Mouse (Mus musculus): ENCODE data around the gene Rpp30.

The Rpp30 gene

DNA sequence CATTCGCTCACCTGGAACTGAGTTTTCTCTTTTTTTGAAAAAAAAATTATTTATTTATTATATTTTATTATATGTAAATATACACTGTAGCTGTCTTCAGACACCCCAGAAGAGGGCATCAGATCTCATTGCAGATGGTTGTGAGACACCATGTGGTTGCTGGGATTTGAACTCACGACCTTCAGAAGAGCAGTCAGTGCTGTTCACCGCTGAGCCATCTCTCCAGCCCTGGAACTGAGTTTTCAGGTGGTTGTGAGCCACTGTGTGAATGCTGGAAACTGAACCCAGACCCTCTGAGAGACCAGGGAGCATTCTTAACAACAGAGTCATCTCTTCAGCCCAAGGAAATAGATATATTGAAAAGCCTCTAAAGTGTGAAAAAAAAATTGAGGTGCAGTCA lies 44.9 kb downstream of the Rpp30 start:
- DNase-seq (ENCODE audit: low spot score in 2 of 2): no peak

- no peak for DNase-seq (ENCODE audit: low spot score in 2 of 2)
Measured at GRCm38 (mm10) chr19:36129213-36129612, 45.7 kb downstream of the Rpp30 start.

DNA sequence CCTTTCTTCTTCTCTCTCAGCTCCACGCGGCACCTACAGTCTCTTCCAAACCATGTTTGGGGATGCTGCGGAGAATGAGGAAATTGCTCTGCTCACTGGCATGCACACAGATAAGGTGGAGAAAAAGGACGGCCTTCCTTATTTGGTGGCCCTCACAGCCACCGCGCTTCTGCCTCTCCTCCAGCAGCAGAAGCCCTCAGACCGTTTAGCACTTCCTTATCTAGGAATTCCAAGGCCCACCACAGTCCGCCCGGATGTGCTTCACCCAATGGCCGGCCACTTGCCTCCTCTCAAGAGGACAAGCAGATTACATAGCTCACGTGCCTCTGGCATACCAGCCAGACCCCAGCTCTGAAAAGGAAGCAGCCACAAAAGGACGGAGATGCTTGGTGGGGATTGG lies 46.1 kb downstream of the Rpp30 start:
- DNase-seq (ENCODE audit: low spot score in 2 of 2): no peak

- no peak for DNase-seq (ENCODE audit: low spot score in 2 of 2)
Measured at GRCm38 (mm10) chr19:36130181-36130580, 46.7 kb downstream of the Rpp30 start.

GRCm38 (mm10) chr19:36131990-36132389 lies 48.5 kb downstream of the Rpp30 start:
- DNase-seq (ENCODE audit: low spot score in 2 of 2): no peak

- no peak for DNase-seq (ENCODE audit: low spot score in 2 of 2)
Measured at GRCm38 (mm10) chr19:36133064-36133463, 49.5 kb downstream of the Rpp30 start.

DNA sequence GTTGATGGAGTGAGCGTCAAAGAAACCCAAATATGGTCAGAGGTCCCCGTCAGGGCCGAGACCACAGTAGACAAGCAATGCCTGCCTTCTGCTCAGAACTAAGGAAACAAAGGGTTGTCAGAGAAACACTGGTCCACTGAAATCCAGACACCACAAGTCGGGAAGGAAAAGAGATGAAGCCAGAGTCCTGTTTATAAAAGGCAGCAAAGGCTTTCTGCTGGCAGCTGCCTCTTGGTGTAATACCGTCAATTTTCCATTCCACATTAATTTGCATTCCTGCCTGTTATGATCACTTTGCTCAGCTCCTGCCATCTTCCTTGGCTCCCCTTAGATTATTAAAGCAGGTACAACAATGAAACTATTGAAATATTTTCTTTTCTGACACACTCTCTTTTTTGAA lies 50.2 kb downstream of the Rpp30 start:
- no peak for DNase-seq (ENCODE audit: low spot score in 2 of 2)

- no peak for DNase-seq (ENCODE audit: low spot score in 2 of 2)
Measured at GRCm38 (mm10) chr19:36143571-36143970, 60.1 kb downstream of the Rpp30 start.

DNA sequence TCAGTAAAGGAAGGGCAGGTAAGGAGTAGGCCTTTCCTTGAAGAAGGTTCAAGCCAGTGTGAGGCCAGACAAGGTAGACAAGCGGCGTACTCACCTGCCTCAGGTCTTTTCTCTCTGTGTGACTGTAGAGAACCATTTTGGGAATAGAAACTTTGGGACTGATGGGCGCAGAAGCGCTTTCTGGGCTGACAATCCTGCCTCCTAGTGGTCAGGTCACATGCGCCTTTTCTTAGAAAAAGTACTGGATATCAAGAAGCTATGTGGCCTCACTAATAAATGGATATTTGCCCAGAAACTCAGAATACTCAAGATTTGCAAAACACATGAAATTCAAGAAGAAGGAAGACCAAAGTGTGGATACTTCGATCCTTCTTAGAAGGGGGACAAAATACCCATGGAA lies 65.1 kb downstream of the Rpp30 start:
- no peak for DNase-seq (ENCODE audit: low spot score in 2 of 2)

- DNase-seq (ENCODE audit: low spot score in 2 of 2): no peak
Measured at GRCm38 (mm10) chr19:36150241-36151007, 66.9 kb downstream of the Rpp30 start.

All from spleen, postnatal 14 days (tissue).